Mouse (Mus musculus): ENCODE data around the gene Sparcl1. TPM values are rescaled to one million over a fixed set of nuclear protein-coding genes. Genes with fewer than 3 reads are reported as not detected.
A peak's percentile ranks its signal among the peaks of the same experiment; 100 is the strongest.

The Sparcl1 gene
- polyA plus RNA-seq, 1 experiment from 2014 or later = 40.6 TPM

GRCm38 (mm10) chr5:104074388-104074787, 39.1 kb downstream of the Sparcl1 start:
- Histone ChIP-seq H3K27me3 (ENCODE audit: insufficient read depth, poor library complexity, severe bottlenecking) (peaks cover 4% of the 10 kb centered on the region), H3K4me1 (replicated peaks) (peaks cover 28% of the 10 kb centered on the region), H3K36me3 (no peaks in the 10 kb centered on the region), H3K9me3 (no peaks in the 10 kb centered on the region), H3K27ac (peak overlapping the region; percentile 1; the same call in 1 of the 2 replicates), H3K4me3 (no peak overlapping the region)
- 37% methylated on average over 12 of the region's 12 CpGs for WGBS
- peak; percentile 62 for DNase-seq (ENCODE audit: low spot score)

DNA sequence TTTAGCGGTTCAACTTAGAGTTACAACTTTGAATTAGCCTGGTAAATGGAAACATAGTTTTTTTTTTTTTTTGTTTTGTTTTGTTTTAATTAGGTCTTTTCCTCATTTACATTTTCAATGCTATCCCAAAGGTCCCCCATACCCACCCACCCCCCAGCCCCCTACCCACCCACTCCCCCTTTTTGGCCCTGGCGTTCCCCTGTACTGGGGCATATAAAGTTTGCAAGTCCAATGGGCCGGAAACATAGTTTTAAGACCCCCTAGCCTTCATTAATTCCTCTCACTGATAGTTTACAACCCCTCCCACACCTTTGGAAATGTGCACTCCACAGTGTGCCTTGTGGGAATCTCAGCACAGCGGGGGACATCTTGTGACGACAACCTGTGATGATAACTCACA, 39.9 kb downstream of the Sparcl1 start:
- Histone ChIP-seq H3K4me1 (replicated peaks) (peaks cover 28% of the 10 kb centered on the region), H3K27ac (peak overlapping the region; percentile 89; the same call in 1 of the 2 replicates), H3K36me3 (no peaks in the 10 kb centered on the region), H3K27me3 (ENCODE audit: insufficient read depth, poor library complexity, severe bottlenecking) (peaks cover 4% of the 10 kb centered on the region), H3K4me3 (no peak overlapping the region), H3K9me3 (peaks cover 3% of the 10 kb centered on the region; the same call in 1 of the 2 replicates)
- DNase-seq (ENCODE audit: low spot score) = no peak
- 82% methylated on average over 5 of the region's 5 CpGs for WGBS

DNA sequence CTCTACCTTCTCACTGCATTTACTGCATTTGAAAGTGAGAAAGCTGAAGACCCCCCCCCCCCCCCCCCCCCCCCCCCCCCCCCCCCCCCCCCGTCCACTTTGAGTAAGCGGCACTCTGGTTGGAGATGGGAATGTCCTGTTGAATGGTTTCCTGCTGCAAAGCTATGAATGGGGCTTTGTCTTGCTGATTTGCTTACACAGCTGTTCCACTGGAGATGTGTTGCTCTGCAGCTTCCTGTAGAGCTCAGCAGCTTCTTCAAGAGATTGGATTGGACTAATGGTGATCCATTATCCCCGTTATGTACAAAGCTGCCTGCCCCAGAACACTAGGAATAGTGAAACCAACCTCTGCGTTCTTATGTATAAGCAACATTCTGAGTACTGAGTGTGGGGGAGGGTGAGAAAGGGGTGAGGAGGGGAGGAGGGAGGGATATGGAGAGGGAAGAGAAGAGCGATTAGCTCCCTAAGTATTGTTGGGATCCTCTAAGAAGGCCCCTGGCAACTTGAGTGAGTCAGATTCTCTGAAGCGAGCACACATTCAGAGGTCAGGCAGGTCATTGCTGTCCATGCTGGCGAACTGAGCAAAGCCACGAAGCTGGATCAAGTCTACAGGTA, 41.2 kb downstream of the Sparcl1 start:
- Histone ChIP-seq H3K27ac (peak overlapping the region; percentile 89), H3K4me1 (replicated peaks) (peaks cover 28% of the 10 kb centered on the region), H3K4me3 (peak overlapping the region; percentile 23; the same call in 1 of the 2 replicates), H3K36me3 (no peaks in the 10 kb centered on the region), H3K27me3 (ENCODE audit: insufficient read depth, poor library complexity, severe bottlenecking) (peaks cover 4% of the 10 kb centered on the region), H3K9me3 (peaks cover 3% of the 10 kb centered on the region; the same call in 1 of the 2 replicates)
- 4% methylated on average over 7 of the region's 8 CpGs for WGBS
- DNase-seq (ENCODE audit: low spot score) = peak; percentile 69

- 75% methylated on average over 4 of the region's 4 CpGs for WGBS
- Histone ChIP-seq H3K9me3 (peaks cover 3% of the 10 kb centered on the region; the same call in 1 of the 2 replicates), H3K27ac (peak overlapping the region; percentile 75), H3K36me3 (no peaks in the 10 kb centered on the region), H3K4me1 (replicated peaks) (peaks cover 24% of the 10 kb centered on the region), H3K4me3 (no peak overlapping the region), H3K27me3 (ENCODE audit: insufficient read depth, poor library complexity, severe bottlenecking) (peaks cover 4% of the 10 kb centered on the region)
- no peak for DNase-seq (ENCODE audit: low spot score)
These were observed 42.5 kb downstream of the Sparcl1 start for GRCm38 (mm10) chr5:104071048-104071447.

DNA sequence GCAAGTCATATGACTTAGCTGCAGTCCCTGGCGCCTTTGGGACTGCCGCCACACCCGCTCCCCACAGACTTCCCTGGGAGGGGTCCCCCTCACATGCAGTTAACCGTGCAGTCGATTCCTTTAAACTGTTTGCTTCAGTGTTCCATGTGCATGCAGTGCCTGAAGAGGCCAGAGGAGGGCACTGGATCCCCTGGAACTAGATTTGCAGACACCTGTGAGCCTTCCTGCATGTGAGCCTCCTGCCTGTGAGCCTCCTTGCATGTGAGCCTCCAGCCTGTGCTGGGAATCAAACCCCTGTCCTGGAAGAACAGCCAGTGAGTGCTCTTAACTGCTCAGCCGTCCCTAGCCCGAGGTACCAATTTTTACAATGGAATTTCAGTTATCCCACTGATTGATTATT, 44.8 kb downstream of the Sparcl1 start:
- Histone ChIP-seq H3K4me1 (replicated peaks) (peaks cover 22% of the 10 kb centered on the region), H3K9me3 (peaks cover 3% of the 10 kb centered on the region; the same call in 1 of the 2 replicates), H3K27me3 (ENCODE audit: insufficient read depth, poor library complexity, severe bottlenecking) (no peaks in the 10 kb centered on the region), H3K36me3 (peaks cover 16% of the 10 kb centered on the region), H3K4me3 (no peak overlapping the region), H3K27ac (no peak overlapping the region)
- 86% methylated on average over 7 of the region's 7 CpGs for WGBS
- DNase-seq (ENCODE audit: low spot score) = peak; percentile 47

- no peak for DNase-seq (ENCODE audit: low spot score)
- no peak overlapping the region for H3K4me3 ChIP-seq
- WGBS = 90% methylated on average over 11 of the region's 11 CpGs
- H3K36me3 ChIP-seq = peaks cover 68% of the 10 kb centered on the region
- no peaks in the 10 kb centered on the region for H3K9me3 ChIP-seq
- H3K27me3 ChIP-seq (ENCODE audit: insufficient read depth, poor library complexity, severe bottlenecking) = no peaks in the 10 kb centered on the region
- no peaks in the 10 kb centered on the region for H3K4me1 ChIP-seq (replicated peaks)
- no peak overlapping the region for H3K27ac ChIP-seq
These were observed 50.6 kb downstream of the Sparcl1 start for GRCm38 (mm10) chr5:104062773-104063551.

DNA sequence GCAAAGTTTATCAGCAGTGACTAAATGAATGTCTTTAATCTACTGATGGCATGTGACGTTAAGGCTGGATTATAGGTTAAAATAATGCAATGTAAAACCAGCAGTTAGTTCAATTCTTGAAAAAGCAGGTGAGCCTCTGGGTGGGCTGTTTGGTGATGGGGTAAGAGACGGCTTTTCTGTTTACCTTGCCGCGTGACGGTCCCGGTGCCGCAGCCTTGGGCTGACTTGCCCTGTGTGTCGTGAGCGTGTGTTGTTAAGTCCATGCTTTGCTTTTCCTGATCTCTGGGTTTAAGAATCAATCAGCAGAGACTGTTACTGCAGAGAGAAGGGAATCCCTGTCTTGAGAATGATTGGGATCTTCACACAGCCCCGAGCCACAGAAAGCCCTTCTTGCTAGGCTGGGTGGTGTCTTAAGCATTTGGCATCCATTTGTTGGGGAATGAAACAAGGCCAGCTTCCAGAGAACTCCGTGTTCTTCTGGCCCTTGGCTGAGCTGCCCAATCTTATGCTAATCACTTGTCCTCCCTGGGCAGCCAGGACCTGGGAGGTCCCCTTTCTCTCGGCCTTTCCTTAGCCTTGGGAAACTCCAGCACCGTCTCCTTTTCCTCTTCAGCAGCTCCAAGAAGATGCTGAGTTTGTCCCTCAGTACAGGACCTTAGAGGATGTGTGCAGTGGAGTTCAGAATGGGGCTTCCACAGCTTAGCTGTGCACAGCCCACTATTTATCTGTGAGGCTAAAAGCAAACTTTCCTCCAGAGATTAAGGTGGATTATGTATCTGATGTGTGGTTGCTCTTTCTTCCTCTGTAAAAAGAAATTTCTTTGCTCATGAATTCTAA, 51.4 kb downstream of the Sparcl1 start:
- Histone ChIP-seq H3K27me3 (ENCODE audit: insufficient read depth, poor library complexity, severe bottlenecking) (no peaks in the 10 kb centered on the region), H3K4me1 (replicated peaks) (no peaks in the 10 kb centered on the region), H3K4me3 (no peak overlapping the region), H3K9me3 (no peaks in the 10 kb centered on the region), H3K27ac (no peak overlapping the region), H3K36me3 (peaks cover 71% of the 10 kb centered on the region)
- no peak for DNase-seq (ENCODE audit: low spot score)
- 83% methylated on average over 13 of the region's 13 CpGs for WGBS

DNA sequence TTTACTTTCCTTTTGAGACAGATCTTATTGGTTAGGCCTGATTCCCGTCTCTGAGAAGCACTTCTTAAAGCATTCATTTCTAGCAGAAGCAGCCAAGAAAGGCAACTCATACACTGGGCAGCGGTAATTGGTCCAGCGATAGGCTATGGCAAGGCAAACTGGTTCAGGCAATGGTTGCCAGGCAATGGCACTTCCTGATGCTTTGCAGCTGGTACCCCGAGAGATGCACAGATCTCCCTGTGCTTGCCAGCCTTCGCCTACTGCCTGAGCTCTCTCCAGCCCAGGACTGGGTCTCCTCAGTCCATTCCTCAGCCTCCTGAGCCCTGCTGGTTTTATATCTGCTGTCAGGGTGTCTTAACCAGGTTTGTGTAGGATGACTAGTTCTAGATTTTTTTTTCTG, 53.1 kb downstream of the Sparcl1 start:
- H3K9me3 ChIP-seq = no peaks in the 10 kb centered on the region
- WGBS = 91% methylated on average over 5 of the region's 5 CpGs
- no peak overlapping the region for H3K27ac ChIP-seq
- DNase-seq (ENCODE audit: low spot score) = no peak
- no peaks in the 10 kb centered on the region for H3K27me3 ChIP-seq (ENCODE audit: insufficient read depth, poor library complexity, severe bottlenecking)
- peaks cover 73% of the 10 kb centered on the region for H3K36me3 ChIP-seq
- no peak overlapping the region for H3K4me3 ChIP-seq
- no peaks in the 10 kb centered on the region for H3K4me1 ChIP-seq (replicated peaks)

- no peaks in the 10 kb centered on the region for H3K4me1 ChIP-seq (replicated peaks)
- H3K27ac ChIP-seq = no peak overlapping the region
- no peaks in the 10 kb centered on the region for H3K27me3 ChIP-seq (ENCODE audit: insufficient read depth, poor library complexity, severe bottlenecking)
- H3K4me3 ChIP-seq = no peak overlapping the region
- no peak for DNase-seq (ENCODE audit: low spot score)
- peaks cover 71% of the 10 kb centered on the region for H3K36me3 ChIP-seq
- H3K9me3 ChIP-seq = no peaks in the 10 kb centered on the region
- 92% methylated on average over 9 of the region's 9 CpGs for WGBS
These were observed 53.9 kb downstream of the Sparcl1 start for GRCm38 (mm10) chr5:104059628-104060027.

GRCm38 (mm10) chr5:104058021-104058420, 55.5 kb downstream of the Sparcl1 start:
- peaks cover 56% of the 10 kb centered on the region for H3K36me3 ChIP-seq
- DNase-seq (ENCODE audit: low spot score) = peak; percentile 47
- no peaks in the 10 kb centered on the region for H3K9me3 ChIP-seq
- H3K27me3 ChIP-seq (ENCODE audit: insufficient read depth, poor library complexity, severe bottlenecking) = no peaks in the 10 kb centered on the region
- no peak overlapping the region for H3K4me3 ChIP-seq
- 70% methylated on average over 15 of the region's 15 CpGs for WGBS
- no peaks in the 10 kb centered on the region for H3K4me1 ChIP-seq (replicated peaks)
- H3K27ac ChIP-seq = no peak overlapping the region

DNA sequence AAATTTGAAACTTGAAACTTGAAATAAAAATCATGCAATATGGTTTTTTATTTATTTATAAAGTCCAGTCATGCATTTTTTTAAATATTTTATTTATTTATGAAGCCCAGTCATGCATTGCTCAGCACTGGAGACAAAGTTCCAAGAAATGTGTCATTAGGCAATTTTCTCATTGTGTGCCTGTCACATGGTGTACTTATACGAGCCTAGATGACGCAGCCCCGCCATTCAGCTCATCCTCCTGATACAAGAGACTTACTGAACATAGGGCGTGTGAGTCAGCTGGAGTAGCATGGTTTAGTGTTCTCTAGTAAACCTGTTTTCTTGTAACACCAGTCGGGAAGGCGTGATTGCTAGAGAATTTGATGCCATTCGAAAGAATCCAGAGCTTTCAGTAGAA, 57.2 kb downstream of the Sparcl1 start:
- 89% methylated on average over 7 of the region's 7 CpGs for WGBS

DNA sequence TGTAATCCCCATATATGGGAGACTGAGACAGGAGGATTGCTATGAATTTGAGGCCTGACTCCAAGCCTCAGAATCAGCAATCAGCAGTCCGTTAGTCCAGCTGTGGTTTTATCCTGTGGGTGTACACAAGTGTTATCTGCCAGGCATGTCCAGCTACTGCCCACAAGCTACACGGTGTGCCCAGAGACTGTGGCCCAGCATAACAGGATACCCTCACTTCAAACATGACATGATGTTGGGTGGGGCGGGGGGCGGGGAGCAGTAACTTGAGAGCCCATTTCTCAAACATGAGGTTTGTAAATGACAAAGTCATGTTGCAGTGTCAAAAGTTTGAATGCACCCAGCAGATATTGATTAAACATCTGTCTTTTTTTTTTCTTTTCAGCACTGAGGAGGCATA, 57.7 kb downstream of the Sparcl1 start:
- WGBS = 92% methylated on average over 4 of the region's 4 CpGs
- peaks cover 56% of the 10 kb centered on the region for H3K36me3 ChIP-seq
- H3K4me1 ChIP-seq (replicated peaks) = no peaks in the 10 kb centered on the region
- H3K4me3 ChIP-seq = no peak overlapping the region
- no peaks in the 10 kb centered on the region for H3K9me3 ChIP-seq
- no peaks in the 10 kb centered on the region for H3K27me3 ChIP-seq (ENCODE audit: insufficient read depth, poor library complexity, severe bottlenecking)
- DNase-seq (ENCODE audit: low spot score) = no peak
- no peak overlapping the region for H3K27ac ChIP-seq

More for the DNA sequence above, 57.2 kb downstream of the Sparcl1 start:
- no peaks in the 10 kb centered on the region for H3K4me1 ChIP-seq (replicated peaks)
- no peak overlapping the region for H3K27ac ChIP-seq
- no peak for DNase-seq (ENCODE audit: low spot score)
- no peaks in the 10 kb centered on the region for H3K9me3 ChIP-seq
- no peaks in the 10 kb centered on the region for H3K27me3 ChIP-seq (ENCODE audit: insufficient read depth, poor library complexity, severe bottlenecking)
- H3K36me3 ChIP-seq = peaks cover 56% of the 10 kb centered on the region
- no peak overlapping the region for H3K4me3 ChIP-seq
